12 mouse cellular contexts compared by ENCODE assay signal in genomic region chr17:90995436-90995835, GRCm38 (mm10).
A peak's percentile ranks its signal among the peaks of the same experiment; 100 is the strongest.
DNase-seq lines count a peak whose midpoint lies in the region; ATAC-seq and TF ChIP-seq lines count a peak whose summit lies in the region.
"Had no signal": no experiment of that assay in that cellular context is flagged by ENCODE, and none has a peak within 500 bp of the region (broad histone marks: within the 10 kb centered on the region; RNA-seq: fewer than 3 reads in every experiment).

No protein-coding gene starts in this region.

- DNase-seq in brain, embryonic 14.5 days (ENCODE audit: low read depth) = peak; percentile 70
- DNase-seq in lung, postnatal 36 days = no peak
- no peak for DNase-seq in T-cell, adult 2 months (ENCODE audit: low spot score)
- DNase-seq: adrenal gland, adult 2 months; cerebellum, adult 18-20 months; kidney, postnatal 36 days; liver, embryonic 13.5 days had no signal

- no peak overlapping the region for H3K4me3 ChIP-seq in midbrain, embryonic 12.5 days
- no peak overlapping the region for H3K4me3 ChIP-seq in midbrain, embryonic 15.5 days
- no peak overlapping the region for H3K4me3 ChIP-seq in kidney, embryonic 14.5 days (ENCODE audit: low read length)
- H3K4me3 ChIP-seq: liver, embryonic 13.5 days had no signal

- no peaks in the 10 kb centered on the region for H3K36me3 ChIP-seq in midbrain, embryonic 12.5 days
- no peaks in the 10 kb centered on the region for H3K36me3 ChIP-seq in midbrain, embryonic 15.5 days (replicated peaks)
- no peaks in the 10 kb centered on the region for H3K36me3 ChIP-seq in kidney, embryonic 14.5 days (ENCODE audit: control insufficient read depth, insufficient read depth, low read length)
- H3K36me3 ChIP-seq: liver, embryonic 13.5 days had no signal

- 7% methylated on average over 1 of the region's 1 CpGs for WGBS in midbrain, embryonic 12.5 days
- WGBS in midbrain, embryonic 15.5 days = 0% methylated on average over 1 of the region's 1 CpGs
- 39% methylated on average over 1 of the region's 1 CpGs for WGBS in kidney, embryonic 14.5 days

- H3K9me3 ChIP-seq in midbrain, embryonic 12.5 days = no peaks in the 10 kb centered on the region
- H3K9me3 ChIP-seq in midbrain, embryonic 15.5 days = no peaks in the 10 kb centered on the region
- H3K9me3 ChIP-seq in kidney, embryonic 14.5 days (ENCODE audit: control insufficient read depth, low read length) = no peaks in the 10 kb centered on the region
- H3K9me3 ChIP-seq: liver, embryonic 13.5 days had no signal

- no peak overlapping the region for H3K9ac ChIP-seq in midbrain, embryonic 12.5 days (replicated peaks)
- H3K9ac ChIP-seq in midbrain, embryonic 15.5 days = no peak overlapping the region
- H3K9ac ChIP-seq in kidney, embryonic 14.5 days (ENCODE audit: low read depth, low read length) = no peak overlapping the region
- H3K9ac ChIP-seq: liver, embryonic 13.5 days had no signal

- TF ChIP-seq POLR2A in brain, embryonic 14.5 days (IDR thresholded peaks at IDR 0.05; ENCODE audit: borderline replicate concordance, extremely low read depth, insufficient read depth, insufficient read length, poor library complexity, severe bottlenecking) = no peak

- H3K4me2 ChIP-seq in midbrain, embryonic 12.5 days (replicated peaks) = no peak overlapping the region
- no peak overlapping the region for H3K4me2 ChIP-seq in midbrain, embryonic 15.5 days
- no peak overlapping the region for H3K4me2 ChIP-seq in kidney, embryonic 14.5 days (replicated peaks; ENCODE audit: low read depth, low read length)
- H3K4me2 ChIP-seq: liver, embryonic 13.5 days had no signal

- no peaks in the 10 kb centered on the region for H3K27me3 ChIP-seq in midbrain, embryonic 12.5 days
- no peaks in the 10 kb centered on the region for H3K27me3 ChIP-seq in midbrain, embryonic 15.5 days (replicated peaks)
- no peaks in the 10 kb centered on the region for H3K27me3 ChIP-seq in kidney, embryonic 14.5 days (ENCODE audit: control insufficient read depth, insufficient read depth, low read length)
- H3K27me3 ChIP-seq: liver, embryonic 13.5 days had no signal

- peaks cover 3% of the 10 kb centered on the region; the same call in 1 of the 2 replicates for H3K4me1 ChIP-seq in midbrain, embryonic 12.5 days
- H3K4me1 ChIP-seq in midbrain, embryonic 15.5 days = 0 out of 2 replicates have a peak, but pooled peaks cover 3% of the 10 kb centered on the region
- no peaks in the 10 kb centered on the region for H3K4me1 ChIP-seq in kidney, embryonic 14.5 days (ENCODE audit: control insufficient read depth, insufficient read depth, low read length)
- H3K4me1 ChIP-seq: liver, embryonic 13.5 days had no signal

- TF ChIP-seq CTCF in brain, embryonic 14.5 days (IDR thresholded peaks at IDR 0.05; ENCODE audit: borderline replicate concordance, extremely low read depth, insufficient read depth, insufficient read length) = no peak

- no peak overlapping the region for H3K27ac ChIP-seq in midbrain, embryonic 12.5 days (replicated peaks)
- no peak overlapping the region for H3K27ac ChIP-seq in midbrain, embryonic 15.5 days
- no peak overlapping the region for H3K27ac ChIP-seq in kidney, embryonic 14.5 days (ENCODE audit: low read depth, low read length)
- H3K27ac ChIP-seq: liver, embryonic 13.5 days had no signal

- ATAC-seq in midbrain, embryonic 12.5 days (ENCODE audit: low FRiP score, low read depth) = peak; percentile 49; the same call in 1 of the 2 replicates
- ATAC-seq in midbrain, embryonic 15.5 days (replicated peaks) = no peak
- peak; percentile 58 for ATAC-seq in megakaryocyte, adult 5-6 weeks (ENCODE audit: poor library complexity, severe bottlenecking)
- ATAC-seq in kidney, embryonic 14.5 days (ENCODE audit: low FRiP score, low TSS enrichment) = no peak
- ATAC-seq: inflammation-experienced regulatory T-cells, adult 6 months had no signal

Comparison
In these comparisons a context has a peak if more than half of its experiments do, and no peak if none do; other contexts are left out.
1. ATAC-seq: peak in midbrain, embryonic 12.5 days (single experiment) and megakaryocyte, adult 5-6 weeks (single experiment); none in midbrain, embryonic 15.5 days (single experiment) and kidney, embryonic 14.5 days (single experiment).